Mouse (Mus musculus) adrenal gland, postnatal 10 days (tissue): ENCODE measurements around the gene Gpr137. TPM values are rescaled to one million over a fixed set of nuclear protein-coding genes. Genes with fewer than 3 reads are reported as not detected.
A peak's percentile ranks its signal among the peaks of the same experiment; 100 is the strongest.
"Not testable (repeated sequence)": the region's sequence is repeated elsewhere in the genome, so short reads cannot be mapped to it uniquely, and the experiment has no call there.

Source experiments
- DNase-seq: peaks from one replicate; pipeline ENCODE4 v3.0.0; 2021; ENCODE audit warnings: mixed read lengths
- long read RNA-seq, 2 experiments: library from polyadenylated mRNA; stranded (forward); transcript quantifications; one replicate each; pipeline ENCODE4 v2.0.0; 2021
- total RNA-seq, 2 experiments: library from RNA; stranded (reverse); gene quantifications; 2 replicates each; pipeline ENCODE4 v1.2.3; 2021

The Gpr137 gene
- 10 to 100 TPM; 33.8 to 42.3 TPM for total RNA-seq
- long read RNA-seq, experiment 1, partial matches to known transcripts, result 1 of 11 reads
- long read RNA-seq, experiment 1, other reads (novel, unspliced or antisense), result 4 of 11 reads
- long read RNA-seq, experiment 2, transcript Gpr137-205 (7 exons, 1,858 nt), result major isoform, 6 of 10 reads
- long read RNA-seq, experiment 2, partial matches to known transcripts, result 0 of 10 reads
- long read RNA-seq, experiment 2, other reads (novel, unspliced or antisense), result 2 of 10 reads

DNA sequence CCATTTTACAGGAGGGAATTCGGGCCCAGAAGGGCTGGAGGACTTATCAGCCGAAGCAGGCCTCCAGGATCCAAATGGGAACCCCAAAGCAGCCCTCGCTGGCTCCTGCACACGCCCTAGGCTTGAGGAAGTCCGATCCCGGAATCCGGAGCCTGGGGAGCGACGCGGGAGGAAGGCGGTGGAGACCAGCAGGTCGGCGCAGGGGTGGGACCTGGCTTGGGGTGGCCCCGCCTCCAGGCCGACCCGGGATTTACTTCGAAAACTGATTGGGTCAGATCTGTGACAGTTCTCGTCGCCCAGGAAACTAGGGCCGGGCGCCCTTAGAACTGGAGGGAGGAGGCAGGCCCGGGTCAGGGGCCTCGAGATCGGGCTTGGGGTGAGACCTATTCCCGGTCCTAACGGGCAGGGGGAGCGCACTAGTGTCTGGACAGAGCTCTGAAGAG is at the start of gene Gpr137:
Gene Gpr137 (minus strand): TSS at position 232 of the 443 bp plus-strand sequence.
- DNase-seq, result peak; percentile 96

DNA sequence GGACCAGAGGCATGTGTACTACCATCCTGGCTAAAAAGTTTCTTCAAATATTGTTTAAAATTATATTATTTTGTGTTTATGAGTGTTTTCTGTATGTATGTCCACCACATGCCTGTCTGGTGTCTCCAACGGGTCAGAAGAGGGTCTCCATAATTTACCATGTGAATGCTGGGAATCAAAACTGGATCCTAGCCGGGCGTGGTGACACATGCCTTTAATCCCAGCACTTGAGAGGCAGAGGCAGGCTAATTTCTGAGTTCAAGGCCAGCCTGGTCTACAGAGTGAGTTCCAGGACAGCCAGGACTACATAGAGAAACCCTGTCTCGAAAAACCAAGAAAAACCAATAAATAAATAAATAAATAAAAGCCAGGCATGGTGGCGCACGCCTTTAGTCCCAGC is 48.9 kb upstream of the Gpr137 start:
- not testable (repeated sequence) for DNase-seq

DNA sequence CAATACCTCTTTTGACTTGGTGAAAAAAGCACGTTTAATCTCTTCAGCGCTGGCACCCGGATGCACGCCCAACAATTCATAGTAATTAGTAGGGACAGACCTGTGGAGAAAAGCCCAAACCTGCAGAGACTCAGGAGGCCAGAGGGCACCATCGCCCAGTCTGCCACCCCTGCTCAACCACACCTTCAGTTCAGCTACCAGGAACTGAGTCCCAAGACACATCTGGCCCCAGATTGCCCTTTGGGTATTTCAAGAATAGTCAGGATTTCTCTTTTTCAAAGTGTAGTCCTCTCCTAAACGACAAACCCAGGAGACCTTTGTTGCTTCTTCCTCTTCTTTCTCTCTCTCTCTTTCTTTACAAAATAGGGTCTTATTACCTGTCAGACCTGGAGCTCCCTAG is 48.4 kb upstream of the Gpr137 start:
- DNase-seq, result no peak

DNA sequence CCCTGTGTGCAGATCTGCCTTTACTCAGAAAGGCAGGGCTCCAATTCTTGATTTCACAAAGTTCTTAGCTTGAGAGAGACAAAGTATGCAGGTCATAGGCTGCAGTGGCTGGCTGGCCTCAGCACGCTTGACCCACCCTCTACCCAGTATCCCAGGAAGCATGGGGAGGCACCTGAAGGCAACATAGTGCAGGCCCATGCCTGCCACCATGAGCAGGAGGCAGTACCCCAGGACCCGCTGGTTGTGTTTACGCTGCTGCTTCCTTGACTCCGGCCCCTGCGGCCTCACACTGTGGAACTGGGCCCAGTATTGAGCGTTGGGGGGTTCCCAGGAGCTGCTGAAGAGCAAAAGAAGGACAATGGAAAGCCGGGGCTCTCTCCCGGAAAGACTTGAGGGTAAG is 47.0 kb upstream of the Gpr137 start:
- no peak for DNase-seq

DNA sequence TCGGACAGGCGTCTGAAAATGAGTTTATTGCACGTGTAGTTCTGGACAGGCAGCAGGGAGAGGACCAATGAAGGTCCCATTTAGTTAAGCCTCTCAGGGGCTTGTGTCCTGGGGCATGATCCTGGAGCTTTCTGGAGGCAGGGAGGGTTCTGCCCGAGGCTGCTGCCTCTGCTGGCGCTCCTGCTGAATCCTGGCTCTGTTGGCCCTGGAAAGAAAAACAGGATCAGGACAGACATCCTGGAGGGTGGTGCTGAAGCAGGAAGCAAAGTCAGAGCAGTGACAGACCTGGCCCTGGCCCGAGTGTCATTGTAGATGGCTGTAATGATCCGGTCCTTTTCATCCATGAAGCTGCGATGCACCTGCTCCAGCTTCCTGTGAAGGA is 45.6 kb upstream of the Gpr137 start:
- DNase-seq, result no peak

DNA sequence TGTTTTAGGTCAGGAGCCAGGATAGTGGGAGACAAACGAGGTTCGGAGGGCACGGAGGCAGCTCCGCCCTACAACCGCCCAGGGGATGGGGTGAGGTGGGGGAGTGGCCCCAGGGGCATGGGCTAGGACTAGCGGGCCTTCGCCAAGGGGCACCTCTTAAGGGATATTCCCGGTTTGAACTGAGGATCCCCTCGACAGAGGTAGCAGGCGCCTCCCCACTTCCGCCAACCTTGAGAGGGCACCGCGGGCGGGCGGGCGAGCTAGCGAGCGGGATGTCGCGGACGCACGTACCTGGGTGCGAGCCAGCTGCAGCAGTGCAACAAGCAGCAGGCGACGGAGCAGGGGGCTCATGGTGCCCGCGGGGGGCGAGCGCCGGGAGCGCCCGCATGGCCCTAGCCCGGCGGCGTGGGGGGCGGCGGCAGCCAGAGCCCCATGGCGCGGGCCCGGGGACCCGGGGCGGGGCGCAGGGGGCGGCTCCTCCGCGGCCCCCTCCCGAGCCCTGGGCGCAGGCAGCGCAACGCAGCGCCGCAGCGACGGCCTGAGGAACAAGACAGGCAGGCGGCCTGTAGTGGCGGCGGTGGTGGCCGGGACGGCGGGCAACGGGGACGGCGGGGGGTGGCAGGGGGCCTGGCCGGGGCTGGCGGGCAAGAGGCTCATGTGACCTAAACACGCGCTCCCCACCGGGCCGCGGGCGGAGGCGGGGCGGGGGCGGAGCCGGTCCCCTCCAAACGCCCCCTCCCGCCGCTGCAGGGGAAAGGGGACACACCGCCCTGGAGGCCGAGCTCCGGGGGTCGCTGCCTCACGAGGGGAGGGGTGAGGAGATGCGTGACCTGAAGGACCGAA is 45.0 kb upstream of the Gpr137 start, which contains the start of gene Vegfb:
Gene Vegfb (minus strand): TSS at position 591 of the 843 bp plus-strand sequence.
- peak; percentile 84 for DNase-seq

DNA sequence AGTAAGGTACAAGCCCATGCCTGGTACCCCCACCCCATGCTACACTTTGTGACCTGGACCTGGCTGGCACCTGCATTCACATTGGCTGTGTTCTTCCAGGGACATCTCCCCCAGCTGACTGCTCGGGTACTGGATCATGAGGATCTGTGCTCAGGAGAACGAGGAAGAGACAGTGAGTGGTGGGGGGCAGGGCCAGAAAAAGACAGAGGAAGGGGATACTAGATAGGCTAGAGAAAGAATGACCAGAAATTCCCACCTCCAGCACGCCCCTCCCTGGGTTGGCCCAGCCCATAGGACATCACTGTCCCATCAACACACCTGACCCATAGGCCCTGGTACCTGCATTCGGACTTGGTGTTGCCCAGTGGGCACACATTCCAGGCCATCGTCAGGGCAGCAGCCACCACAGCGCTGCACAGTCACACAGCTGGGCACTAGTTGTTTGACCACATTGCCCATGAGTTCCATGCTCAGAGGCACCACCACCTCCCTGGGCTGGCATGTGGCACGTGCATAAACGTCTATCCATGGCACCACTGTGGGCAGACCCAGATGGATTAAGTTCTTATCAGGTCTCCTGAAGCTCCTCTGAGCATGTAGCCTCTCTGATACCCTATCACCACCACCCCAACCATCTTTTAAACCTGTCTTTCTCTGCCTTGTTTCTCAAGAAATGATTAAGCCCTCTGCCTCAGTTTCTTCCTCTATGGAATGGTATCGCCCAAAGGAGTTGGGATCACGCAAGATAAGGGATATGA is 43.9 kb upstream of the Gpr137 start:
- no peak for DNase-seq

DNA sequence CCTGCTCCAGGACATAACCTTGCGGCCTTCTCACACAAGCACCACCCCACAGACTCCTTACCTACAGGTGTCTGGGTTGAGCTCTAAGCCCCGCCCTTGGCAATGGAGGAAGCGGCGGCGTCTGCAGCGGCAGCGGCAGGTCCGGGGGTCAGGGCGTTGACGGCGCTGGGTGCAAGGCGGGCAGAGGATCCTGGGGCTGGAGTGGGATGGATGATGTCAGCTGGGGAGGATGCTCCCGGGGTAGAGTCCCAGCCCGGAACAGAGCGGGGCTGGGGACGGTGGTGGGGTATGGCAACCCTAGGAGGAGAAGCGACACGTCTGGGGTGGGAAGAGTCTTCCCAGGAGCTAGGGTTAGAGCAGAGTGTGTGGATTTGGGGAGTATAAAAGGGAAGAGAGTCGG is 43.0 kb upstream of the Gpr137 start:
- no peak for DNase-seq

DNA sequence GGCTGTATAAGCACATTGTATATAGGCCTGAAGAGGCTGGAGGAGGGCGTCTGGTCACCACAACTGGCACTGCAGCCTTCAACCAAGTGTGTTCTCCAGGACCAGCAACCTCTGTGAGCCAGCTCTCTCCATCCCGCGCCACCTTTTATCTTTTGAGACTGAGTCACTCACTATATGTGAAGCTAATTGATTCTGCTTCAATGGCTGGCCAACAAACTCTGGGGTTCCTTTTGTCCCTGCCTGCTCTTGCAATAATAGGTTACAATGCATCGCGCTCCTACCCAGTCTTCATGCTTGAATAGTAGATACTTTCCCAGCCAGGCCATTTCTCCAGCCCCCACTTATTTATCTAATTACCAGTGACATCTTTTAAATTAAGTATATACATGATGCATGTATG is 41.3 kb upstream of the Gpr137 start:
- no peak for DNase-seq

DNA sequence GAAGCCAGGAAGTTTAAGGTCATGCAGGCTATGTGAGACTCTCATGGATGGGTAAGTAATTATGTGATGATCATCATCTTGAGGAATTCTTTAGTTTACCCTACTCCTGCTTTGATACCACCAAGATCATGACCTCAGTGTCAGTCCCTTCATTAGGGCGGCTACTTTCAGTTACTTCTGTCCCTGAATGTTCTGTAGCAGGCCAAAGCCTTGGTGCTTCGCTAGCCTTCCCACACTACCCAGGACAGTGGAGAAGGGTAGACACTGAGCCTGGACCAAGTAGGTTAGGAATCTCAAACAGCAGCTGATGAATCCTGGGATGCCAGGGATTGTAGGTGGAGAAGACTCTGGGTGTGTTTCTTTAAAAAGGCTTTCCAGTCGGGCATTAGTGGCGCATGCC is 39.2 kb upstream of the Gpr137 start:
- no peak for DNase-seq

DNA sequence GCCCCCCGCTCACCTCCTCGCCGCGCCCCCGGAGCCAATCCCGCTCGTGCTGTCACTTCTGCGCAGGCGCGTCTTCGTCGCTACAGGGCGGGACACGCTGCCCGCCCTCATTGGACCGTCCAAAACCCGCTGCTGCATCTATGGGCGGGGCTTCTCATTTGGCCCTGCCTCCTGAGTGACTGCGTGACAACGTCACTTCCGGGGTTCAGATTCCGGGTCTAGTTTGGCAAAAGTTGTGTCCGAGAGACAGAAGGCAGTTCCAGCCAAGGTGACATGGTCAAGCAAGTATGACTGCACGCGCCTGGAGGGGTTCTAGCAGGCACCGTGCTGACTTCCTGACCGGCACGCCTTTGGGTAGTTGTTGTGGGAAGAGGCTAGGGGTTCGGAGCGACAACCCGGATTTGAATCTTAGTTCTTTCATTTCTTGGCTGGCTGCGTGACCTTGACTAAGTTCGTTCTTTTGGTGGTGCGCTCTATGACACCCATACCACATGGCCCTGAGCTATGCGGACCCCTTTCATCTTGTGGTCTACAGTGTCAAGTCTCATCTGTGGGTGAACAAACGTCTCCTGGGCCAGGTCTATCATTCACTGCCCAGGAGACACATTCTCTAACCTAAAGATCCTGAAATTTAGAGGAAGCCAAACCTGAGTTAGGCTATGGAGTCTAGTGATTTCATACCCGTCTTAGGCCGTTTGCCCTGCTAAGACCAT is 38.3 kb upstream of the Gpr137 start, which contains the start of gene Fkbp2:
Gene Fkbp2 (minus strand): TSS at position 121 of the 713 bp plus-strand sequence.
- peak; percentile 98 for DNase-seq

DNA sequence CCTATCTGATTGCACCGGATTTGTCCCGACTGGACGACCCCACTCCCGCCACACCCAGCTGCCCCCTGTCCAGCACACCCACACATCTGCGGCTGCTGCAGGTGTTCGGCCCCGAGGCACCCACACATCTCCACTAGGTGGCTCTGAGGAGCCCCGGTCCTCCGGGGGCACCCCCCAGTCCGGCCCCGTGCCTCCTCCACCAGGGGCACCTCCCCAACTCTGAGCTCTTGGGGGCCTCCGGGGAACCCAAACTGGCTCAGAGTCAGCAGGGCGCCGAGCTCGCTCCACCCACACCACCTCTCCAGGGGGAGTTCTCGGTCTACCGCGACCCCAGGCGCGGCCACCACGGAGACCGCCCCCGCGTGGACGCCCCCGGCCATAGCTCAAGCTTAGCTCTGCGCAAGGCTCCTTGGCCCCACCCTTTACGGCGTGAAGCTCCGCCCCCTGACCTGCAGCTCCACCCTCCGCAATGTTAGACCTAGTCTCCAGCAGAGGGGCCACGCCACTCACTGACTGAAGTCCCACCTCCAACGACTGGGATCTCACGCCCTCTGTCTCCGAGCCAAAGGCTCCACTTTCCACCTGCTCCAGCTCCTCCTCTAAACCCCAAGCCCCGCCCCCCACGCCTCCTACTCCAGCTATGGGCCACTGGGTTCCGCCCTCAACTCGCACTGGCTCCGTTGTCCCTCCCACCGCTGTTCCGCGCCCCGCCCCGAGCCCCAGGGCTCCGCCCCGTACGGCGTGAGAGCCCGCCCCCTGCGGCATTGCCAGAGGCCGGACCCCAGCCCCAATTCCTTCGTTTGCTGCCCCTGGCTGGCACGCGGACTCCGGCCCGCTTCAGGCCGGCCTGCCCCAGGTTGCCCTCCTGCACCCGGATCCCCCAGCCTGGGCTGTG is 37.5 kb upstream of the Gpr137 start:
- peak; percentile 100 for DNase-seq

DNA sequence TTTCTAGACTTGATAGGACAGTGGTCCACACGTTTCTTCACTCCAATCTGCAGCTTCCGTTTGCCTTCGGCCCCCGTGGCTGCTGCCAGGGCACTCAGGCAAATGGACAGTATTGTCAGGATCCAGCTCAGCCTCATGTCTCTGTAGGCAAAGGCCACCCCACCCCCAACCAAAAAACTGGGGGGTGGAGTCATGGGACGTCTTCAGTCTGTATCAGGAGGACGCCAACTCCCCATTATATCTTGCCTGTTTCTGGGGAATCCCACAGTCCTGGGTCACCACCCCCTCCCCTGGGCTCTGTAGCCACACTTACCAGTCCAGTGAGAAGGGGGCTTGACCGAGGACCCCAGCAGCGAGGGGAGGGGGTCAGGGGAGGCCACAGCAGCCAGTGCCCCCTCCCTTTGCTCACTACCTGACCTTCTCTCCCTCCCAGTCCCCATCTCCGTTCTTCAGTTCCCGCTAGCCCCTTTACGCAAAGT is 36.8 kb upstream of the Gpr137 start:
- peak; percentile 64 for DNase-seq

DNA sequence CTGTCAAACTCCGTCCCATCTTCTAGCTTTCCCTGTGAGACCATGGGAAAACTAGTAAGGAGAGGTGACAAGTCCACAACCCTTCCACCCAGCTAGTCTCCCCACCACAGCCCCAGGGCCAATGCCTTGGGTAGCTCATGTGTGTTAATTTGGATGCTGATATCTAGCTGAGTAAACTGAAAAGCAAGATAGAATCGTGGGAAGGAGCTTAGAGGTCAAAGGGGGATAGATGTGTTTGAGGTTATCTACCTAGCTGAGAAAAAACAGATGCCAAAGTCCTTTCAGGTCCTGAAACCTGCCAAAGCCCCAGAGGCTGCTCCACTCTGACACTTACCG is 36.3 kb upstream of the Gpr137 start:
- no peak for DNase-seq

DNA sequence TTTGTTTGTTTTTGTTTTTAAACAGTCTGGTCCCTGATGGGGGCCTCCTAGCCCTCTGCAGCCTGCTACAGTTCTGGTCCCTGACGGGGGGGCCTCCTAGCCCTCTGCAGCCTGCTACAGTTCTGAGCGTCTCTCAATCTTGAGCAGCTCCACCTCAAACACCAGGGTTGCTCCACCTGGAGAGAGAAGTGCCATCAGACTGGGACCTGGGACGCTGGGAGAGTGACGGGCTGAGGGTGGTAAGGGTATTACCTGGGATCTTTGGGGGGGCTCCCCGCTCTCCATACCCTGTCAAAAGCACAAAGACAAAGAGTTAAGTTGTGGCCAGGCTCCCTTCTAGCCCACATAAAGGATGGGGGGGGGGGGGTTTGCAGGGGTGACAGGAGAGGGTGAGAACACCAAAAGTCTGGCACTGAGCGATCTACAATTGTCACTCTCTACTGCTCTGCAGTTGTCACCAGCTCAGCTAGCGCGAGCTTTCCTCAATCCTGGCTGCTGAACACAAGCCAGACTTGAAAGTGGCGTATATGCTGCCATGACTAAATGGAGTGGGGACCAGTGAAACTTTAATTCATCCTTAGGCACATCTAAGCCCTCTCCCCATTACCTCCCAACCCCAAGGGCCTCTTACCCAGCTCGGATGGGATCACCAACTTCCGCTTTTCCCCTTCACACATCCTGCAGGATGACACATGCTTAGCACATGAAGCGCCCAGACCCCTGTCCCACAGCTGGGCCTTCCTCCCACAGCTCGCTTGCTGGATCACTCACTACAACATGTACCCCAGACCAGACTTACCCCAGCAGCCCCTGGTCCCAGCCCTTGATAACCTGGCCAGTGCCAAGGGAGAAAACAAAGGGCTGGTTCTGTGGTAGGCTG is 35.7 kb upstream of the Gpr137 start:
- DNase-seq, result no peak

DNA sequence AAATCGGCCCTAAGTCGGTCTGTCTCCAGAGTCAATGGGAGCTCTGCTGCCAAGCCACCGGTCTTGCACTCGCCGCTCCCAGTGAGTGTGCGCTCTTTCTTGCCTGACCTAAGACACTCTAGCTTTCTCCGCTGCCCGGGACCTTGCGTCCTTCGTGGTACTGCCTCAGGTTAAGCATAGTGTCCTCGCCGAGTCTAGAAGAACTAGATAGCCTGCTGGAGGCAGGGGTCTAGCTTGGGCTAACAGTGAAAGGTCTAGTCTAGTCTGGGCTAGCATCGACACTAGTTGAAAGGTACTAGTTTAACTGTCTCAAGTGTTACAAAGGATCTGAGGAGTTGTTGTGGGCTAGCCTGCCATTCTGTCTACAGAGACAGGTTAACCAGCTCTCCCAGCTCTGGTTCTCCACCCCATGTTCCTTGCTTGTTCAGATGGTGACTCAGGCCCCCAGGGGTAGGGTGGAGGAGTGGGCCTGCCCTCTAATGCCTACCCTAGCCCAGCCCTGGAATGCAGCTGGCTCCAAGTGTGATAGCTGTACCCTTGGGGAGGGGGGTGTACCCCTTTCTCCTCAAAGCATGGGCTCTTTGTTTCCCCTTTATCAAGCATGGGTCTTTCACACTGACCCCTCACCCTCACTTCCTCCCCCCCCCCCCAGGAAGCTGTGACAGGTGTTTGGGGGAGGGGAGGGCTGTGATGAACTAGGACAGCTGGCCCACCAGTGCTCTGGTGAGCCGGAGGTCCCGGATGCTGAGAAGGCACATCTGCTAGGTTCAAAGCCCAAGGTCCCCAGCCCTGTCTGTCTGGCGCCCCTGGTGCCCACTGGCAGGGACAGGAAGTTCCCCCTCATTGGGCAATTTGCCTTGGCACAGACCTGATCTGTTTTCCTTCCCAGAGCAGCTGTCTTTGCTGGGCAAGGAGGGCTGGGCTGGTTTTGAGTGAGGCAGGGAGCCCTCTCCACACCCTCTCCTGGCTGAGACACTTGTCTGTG is 33.5 kb upstream of the Gpr137 start, which contains the start of gene Plcb3:
Gene Plcb3 (minus strand): TSS at position 934 of the 985 bp plus-strand sequence.
- DNase-seq, result peak; percentile 84

DNA sequence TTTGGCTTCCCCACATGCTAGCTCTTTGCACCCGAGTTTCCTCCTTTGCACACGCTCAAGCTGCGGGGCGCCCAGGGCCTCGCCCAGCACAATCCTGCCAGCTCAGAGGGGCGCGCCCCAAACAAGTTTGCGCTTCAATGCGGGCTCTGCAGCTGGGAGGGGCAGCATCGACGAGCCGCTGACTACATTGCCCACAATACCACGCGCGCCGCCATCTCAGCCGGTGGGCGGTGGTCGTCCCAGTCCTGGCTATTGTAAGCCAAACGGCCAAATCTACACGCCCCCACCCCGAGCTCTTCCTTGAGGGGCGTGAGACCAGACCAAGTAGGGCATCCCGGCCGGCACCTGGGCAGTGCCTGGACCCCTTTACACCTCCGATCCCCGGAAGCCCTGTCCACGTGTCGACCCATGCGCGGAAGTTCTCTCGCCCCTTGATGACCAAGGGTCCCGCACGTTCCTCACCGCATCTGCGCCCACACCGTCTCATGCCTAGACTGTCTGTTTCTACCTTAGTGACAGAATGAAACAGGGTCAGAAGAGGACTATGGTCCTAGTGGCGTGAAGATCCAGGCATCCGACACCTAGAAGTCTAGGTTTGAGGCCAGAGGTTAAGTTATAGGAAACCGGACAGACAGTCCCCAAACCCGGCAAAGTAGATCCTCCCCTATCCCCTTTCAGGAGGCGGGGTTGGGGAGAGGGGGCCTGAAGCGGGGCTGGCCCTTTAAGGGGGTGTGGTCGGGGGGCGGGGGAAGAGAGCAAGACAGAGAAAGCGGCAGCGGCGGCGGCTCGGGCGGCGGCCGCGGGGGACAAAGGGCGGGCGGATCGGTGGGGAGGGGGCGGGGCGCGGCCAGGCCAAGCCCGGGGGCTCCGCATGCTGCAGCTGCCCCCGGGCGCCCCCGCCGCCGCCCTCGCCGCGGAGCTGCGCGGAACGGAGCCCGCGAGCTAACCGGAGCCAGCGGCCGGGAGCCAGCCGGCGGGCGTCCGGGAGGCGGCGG is 32.2 kb upstream of the Gpr137 start, which contains the start of gene Ppp1r14b:
Gene Ppp1r14b (plus strand): TSS at position 758 of the 995 bp plus-strand sequence.
- peak; percentile 91 for DNase-seq
